Mouse (Mus musculus): ENCODE results near the gene Taf11. TPM values are rescaled to one million over a fixed set of nuclear protein-coding genes. Genes with fewer than 3 reads are reported as not detected.

The Taf11 gene
- polyA plus RNA-seq (2017; shearing (Covaris generic)) = 48.3 TPM

DNA sequence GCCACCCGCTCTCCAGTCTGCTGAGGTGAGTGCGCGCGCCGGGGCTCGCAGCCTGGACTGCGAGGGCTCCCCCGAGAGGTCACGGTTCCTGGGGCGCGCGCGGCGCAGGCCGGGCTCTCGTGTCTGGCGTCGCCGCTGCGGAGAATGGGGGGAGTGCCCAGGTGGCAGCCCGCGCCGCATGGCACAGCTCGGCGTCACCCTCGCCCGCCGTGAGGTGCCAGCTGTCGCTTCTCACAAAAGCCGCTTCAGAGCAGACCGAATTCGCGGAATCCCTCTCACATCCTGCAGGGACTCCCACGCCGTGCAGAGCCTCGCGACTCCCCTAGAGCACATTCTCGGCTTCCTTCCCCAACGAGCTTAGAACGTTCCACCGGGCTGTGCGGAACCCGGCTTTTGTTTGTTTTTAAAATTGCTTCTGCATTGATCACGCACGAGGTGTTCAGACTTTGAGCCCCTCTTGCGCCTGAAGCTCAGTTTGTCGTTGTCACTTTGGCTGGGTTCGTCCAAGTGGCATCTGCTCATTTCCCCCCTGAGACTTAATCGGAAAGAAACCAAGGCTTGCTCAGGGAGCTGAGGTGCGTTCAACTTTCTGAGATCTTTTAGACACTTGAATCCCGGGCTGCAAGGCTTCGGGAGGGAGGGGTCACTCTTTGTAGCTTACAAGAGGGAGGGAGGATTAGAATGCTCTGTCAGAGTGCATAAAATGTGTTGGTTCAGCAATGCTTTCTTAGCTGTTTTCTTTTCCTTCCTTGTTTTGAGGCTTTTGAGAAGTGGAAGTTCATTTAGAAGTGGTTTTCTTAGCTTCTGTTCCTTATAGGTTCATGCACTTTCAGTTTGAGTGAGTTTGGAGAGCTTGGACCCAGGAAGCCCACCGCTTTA lies at the start of gene Taf11:
TSS of gene Taf11 (minus strand) at position 223 of the 879 bp plus-strand sequence.

DNA sequence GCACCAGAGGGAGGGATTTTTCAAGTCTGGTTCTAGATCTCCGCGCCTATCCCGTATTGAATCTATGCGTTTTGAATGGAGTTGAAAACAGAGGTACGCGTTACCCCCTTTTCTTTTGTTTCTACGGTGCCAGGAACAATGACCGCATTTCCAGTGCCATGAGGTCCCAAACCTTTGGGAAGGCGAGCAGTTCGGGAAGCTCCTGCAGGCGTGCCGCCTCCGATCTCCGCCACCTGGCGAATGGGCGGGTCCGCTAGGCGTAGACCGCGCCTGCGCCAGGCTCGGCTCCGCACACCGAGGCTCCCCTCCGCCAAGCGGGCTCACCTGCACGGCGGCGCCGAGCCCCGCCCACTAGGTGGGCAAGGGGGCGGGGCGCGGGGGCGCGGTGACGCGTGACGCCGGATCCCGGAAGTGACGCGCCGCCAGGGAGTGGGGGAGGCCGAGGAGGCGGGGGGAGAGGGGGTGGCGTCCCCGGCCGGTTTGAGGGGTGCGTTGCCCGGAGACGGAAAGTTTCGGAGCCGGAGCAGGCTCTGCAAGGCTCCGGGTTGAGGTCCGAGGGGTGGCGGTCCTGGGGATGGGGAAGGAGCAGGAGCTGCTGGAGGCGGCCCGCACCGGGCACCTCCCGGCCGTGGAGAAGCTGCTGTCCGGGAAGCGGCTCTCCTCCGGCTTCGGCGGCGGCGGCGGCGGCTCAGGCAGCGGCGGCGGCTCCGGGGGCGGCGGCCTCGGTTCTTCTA lies 589 bp downstream of the Taf11 start, which contains the start of gene Anks1:
TSS of gene Anks1 (plus strand) at position 419 of the 734 bp plus-strand sequence.

DNA sequence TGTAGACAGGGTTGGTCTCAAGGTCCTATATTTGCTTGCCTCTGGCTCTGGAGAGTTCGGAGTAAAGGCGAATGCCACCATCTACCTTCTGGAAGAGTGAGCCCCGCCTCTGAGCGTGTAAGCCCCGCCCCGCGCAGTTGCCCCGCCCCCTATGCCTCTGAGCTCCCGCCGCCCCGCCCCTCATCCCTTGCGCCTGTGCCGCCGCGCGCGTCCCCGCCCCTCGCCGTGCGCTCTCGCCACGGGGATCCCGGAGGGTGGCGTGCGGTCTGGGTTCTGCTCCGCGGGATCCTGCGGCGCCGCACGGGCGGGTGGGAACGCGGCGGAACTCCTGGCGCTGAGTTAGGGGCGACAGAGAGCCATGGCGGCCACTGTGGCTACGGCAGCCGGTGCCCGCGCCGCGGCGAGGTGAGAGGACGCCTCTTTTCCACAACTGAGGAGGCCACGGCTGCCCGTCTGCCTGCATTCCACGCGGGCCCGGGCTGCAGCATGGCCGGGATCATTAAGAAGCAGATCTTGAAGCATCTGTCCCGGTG lies 53.3 kb downstream of the Taf11 start, which contains the start of gene Uhrf1bp1:
TSS of gene Uhrf1bp1 (plus strand) at position 177 of the 533 bp plus-strand sequence.

Other genes with a start within 250 kb of the Taf11 start
- not detected for gene Spdef, start 180.9 kb downstream of the Taf11 start, polyA plus RNA-seq (2017; shearing (Covaris generic))
- gene D17Wsu92e, start 89.2 kb downstream of the Taf11 start, polyA plus RNA-seq (2017; shearing (Covaris generic)) = 6.3 TPM
- gene Snrpc, start 71.7 kb downstream of the Taf11 start, polyA plus RNA-seq (2017; shearing (Covaris generic)) = 193 TPM
- gene Uhrf1bp1, start 53.4 kb downstream of the Taf11 start, polyA plus RNA-seq (2017; shearing (Covaris generic)) = 3.3 TPM
- 8.9 TPM for gene Anks1, start 538 bp downstream of the Taf11 start, polyA plus RNA-seq (2017; shearing (Covaris generic))
- 1.1 TPM for gene Tcp11, start 170.8 kb upstream of the Taf11 start, polyA plus RNA-seq (2017; shearing (Covaris generic))
- not detected for gene Scube3, start 232.3 kb upstream of the Taf11 start, polyA plus RNA-seq (2017; shearing (Covaris generic))